Mouse (Mus musculus) MN1 (cell line): Measurements from ENCODE around the gene Purb.
"Not testable (repeated sequence)": the region's sequence is repeated elsewhere in the genome, so short reads cannot be mapped to it uniquely, and the experiment has no call there.

ENCODE experiments used
- DNase-seq: peaks from one replicate; pipeline ENCODE4 v3.0.0-alpha.2; 2016; ENCODE audit warnings: low spot score

Gene Purb

DNA sequence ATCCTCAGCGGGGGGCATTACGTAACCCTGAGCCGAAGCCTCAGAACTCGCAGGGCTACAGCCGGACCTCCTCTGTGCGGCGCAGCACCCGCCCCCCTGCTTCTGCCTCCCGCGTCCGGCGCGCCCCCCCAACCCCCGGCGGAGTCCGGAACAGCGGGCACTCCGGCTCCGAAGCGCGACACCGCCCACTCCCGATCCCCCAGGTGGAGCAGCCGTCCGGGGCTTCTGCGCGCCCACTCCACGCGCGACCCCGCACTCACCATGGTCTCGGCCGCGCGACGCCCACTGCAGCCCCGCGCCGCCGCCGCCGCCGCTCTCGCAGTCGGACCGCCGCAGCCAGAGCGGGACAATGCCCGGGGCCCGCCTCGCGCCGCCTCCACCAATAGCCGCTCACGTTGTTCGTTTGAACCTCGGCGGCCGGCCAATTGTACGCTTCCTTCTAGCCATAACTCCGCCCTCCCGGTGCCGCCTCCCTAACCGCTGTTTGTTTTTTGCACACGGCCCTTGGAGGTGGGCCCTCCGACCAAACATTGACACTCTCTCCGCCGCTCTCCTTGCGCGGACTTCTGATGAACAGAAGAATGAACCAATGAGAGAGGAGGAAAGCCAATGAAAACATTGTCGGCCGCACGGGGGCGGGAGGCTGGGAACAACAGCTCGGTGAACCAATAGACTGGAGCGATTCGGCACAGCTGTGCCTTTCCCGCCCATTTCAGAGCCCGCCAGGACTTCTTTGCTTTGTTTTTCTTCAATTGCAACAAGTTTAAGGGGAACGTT lies 31.5 kb downstream of the Purb start, which contains the start of gene H2afv:
H2afv (minus strand) TSS at position 367 of the 777 bp plus-strand sequence.
- peak; percentile 100 for DNase-seq

DNA sequence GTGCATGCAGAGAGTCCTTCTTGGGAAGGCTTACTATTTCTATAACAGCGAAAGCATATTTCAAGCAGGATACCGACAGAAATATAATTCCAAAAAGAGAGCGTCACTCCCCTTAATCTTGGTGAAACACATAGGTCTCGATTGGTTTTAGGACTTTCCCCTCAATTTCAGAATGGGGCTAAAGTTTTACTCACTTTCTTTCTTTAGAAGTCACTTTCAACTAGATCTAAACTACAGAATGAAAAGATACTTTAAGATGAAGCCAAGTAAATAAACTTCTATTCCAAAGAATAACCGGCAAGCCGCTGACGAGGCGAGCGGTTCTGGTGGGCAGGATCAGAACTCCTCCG lies 32.0 kb downstream of the Purb start:
- DNase-seq: no peak

DNA sequence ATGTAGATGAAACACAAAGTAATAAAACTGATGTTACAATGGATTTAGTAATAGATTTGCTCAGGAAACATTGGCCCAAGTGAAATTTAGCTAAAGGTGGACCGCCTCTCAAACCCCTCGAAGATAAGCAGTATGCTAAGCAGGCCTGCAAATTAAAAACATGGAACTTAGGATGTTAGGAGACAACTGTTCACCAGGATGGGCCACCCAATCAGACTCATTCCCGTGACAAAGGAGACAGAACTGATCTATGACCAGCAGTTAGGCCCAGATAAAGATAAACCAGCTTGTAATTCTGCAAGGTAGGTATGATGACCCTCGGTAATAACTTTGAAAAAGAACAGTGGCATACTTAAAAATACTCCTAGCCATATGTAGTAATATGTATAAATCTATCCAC lies 32.6 kb downstream of the Purb start:
- peak; percentile 30 for DNase-seq

DNA sequence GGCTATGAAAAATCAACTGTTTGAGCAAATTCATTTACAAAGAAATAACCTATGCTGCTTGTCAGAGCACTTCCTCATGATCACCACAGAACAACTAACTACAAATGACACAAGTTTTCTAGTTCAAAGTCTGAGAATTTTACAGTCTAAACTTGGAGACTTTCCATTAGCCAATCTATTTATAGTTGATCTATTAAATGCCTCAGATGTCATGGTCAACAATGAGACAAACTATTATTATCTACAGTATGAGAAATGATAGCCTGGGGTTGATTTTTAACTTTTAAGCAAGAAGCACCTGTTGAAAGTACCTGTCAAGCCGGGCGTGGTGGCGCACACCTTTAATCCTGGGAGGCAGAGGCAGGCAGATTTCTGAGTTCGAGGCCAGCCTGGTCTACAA lies 33.2 kb downstream of the Purb start:
- DNase-seq: no peak

DNA sequence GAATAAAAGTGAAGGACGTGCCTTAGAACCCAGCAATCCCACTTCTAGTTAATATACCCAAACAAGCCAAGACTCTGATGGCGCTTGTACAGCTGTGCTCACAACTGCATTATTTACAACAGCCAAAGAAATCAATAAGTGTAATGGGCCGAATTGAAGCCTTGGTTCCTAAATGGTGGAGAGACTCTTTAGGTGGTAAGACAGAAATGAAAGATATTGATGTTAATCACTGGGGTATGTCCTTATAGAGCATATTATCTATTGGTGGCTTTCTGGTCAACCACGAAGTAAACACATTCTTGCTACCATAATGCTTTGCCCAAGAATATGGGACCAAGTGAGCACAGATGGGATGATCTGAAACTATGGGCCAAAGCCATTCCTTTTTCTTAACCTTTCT lies 35.5 kb downstream of the Purb start:
- DNase-seq: no peak

DNA sequence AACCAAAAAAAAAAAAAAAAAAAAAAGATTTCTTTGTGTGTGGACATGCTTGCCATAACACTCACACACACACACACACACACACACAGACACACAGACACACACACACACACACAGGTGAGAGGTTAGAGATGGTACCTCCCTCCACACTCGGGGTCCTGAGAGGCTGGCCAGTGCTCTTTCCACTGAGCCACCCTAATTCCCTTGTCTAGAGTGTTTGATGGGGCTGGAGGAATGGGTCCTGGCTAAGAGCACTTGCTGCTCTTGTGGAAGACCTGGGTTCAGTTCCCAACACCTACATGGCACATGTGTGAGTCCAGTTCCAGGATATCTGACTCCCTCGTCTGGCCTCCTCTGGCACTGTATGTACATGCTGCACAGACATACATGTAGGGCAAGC lies 38.0 kb downstream of the Purb start:
- DNase-seq: no peak

DNA sequence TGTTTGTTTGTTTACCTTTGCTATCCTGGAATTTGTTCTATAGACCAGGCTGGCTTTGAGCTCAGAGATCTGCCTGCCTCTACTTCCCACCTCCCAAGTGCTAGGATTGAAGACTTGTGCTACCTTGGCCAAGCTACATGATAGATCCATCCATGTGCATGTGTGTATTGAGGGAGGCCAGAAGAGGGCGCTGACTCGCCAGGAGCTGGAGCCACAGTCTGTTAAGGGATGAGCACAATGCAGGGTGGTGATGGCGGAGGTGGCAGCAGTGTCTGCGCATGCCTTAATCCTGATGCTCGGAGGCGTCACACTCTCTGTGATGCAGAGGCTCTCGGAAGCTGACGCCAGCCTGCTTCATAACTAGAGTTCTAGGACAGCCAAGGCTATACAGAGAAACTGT lies 39.3 kb downstream of the Purb start:
- peak; percentile 59 for DNase-seq

DNA sequence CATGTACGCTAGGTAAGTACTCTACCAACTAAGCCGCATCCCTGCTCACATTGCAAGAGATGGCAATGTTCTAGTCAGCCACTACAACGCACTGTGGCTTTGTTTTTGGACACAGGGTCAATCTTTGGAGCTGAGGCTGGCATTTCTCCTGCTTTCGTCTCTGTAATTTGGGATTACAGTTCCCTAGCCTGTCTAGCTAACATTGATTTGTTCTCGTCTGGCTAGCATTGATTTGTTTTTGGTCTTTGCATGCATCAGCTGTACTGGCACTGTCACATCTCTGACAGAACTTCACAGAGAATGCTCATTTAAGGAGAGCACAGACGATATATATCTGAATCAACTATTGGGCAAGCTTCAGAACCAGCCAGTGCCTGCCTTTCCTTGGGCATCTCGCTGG lies 45.5 kb downstream of the Purb start:
- no peak for DNase-seq

DNA sequence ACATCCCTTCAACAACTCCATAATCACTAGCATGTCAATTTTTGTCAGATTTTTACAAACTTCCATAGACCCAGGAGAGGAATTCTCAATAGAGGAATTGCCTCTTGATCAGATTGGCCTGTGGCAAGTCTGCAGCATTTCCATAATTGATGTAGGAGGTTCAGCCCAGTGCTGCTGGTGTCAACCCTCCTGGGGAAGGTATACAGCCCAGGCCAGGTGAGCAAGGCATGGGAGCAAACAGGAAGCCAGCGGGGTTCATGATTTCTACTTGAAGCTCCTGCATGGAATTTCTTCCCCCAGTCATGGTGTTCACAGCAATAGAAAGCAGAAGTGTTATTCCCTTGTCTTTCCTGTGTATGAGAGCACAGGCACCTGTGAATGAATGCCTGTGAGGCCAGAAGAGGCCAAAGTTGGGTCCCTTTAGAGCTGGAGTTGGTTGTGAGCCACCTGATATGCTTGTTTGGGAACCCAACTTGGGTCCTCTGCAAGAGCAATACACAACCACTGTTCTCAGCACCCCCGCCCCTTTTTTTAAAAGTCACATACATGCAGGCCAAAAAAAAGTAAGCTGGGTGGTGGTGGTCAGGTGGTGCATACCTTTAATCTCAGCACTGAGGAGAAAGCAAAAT lies 54.9 kb downstream of the Purb start:
- DNase-seq: no peak

DNA sequence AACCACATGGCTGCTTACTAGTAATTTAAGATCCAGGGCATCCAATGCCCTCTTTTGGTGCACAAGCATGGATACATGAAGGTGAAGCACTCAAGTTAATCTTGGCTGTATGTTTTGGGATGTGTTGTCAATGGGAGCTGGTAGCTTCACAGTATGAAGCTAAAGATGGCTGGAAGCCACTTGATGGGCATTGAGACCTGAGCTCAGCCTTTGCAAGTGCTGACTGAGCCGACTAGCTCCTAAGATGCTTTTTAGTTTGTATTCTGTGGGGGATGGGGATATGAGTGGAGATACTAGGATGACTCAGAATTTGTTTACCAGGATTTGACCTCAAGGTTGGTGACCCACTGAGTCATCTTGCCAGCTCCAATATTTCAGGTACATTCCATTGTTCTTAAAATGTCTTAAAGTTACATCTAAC lies 55.4 kb downstream of the Purb start:
- no peak for DNase-seq

DNA sequence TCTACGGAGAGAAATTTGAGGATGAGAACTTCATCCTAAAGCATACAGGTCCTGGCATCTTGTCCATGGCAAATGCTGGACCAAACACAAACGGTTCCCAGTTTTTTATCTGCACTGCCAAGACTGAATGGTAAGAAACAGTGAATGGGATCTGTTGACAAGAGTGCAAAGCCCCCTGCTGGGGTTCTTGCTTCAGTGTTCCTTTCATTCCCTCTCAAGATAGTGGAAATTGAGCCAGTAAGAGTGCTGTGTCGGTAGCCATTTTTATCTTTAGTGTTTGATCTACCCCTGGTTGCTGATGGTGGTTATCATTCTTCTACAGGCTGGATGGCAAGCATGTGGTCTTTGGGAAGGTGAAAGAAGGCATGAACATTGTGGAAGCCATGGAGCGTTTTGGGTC lies 56.6 kb downstream of the Purb start:
- DNase-seq: not testable (repeated sequence)

DNA sequence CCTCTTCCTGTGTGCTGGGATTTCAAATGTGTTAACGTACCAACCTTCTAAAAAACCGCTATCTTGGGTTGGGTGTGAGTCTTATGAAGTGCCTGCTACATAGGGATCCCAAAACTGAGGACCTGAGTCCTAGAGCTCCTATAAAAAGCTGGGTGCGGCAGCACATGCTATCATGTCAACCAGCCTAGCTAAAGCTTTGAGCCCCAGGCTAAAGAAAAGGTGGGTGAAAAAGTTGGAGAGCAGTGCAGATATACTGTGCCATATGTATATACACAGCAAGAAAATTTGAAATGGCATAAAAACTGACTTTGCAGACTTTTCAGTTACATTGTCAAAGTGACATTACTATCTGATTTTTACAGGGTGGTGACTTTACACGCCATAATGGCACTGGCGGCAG lies 57.0 kb downstream of the Purb start:
- DNase-seq: no peak
